Mouse (Mus musculus): ENCODE data around the gene Sox2. TPM values are rescaled to one million over a fixed set of nuclear protein-coding genes. Genes with fewer than 3 reads are reported as not detected.

Sox2 gene
- polyA plus RNA-seq, 2 experiments = 0.21 to 1.3 TPM

DNA sequence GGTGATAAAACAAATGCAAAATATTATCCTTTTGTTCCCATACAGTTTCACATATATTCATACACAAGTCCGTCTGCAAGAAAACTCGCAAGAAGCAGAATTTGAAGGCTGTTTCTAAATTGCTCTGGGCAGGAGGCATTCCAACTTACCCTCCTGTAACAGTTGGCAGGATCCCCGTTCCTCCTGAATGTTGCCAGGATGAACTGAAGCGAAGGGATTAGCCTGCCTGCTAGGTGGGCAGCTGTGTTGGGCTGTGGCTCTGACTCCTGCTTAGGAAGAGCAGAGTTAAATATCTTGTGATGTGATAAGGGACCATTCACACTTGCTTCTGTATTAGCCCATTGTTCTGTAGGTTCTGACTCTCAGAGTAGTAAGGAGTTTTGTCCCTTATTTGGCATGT, 30.1 kb upstream of the Sox2 start:
- ATAC-seq (ENCODE audit: low FRiP score, low read depth) (no peak), DNase-seq (ENCODE audit: low spot score) (no peak)
- Histone ChIP-seq H3K36me3 (ENCODE audit: control insufficient read depth, insufficient read depth, low read length) (no peaks in the 10 kb centered on the region), H3K27me3 (ENCODE audit: control insufficient read depth, insufficient read depth, low read length) (no peaks in the 10 kb centered on the region), H3K9me3 (ENCODE audit: control insufficient read depth, low read length) (no peaks in the 10 kb centered on the region), H3K4me2 (replicated peaks; ENCODE audit: low read depth, low read length, severe bottlenecking) (no peak overlapping the region), H3K4me3 (replicated peaks; ENCODE audit: low read length) (no peak overlapping the region), H3K27ac (replicated peaks; ENCODE audit: low read depth, low read length) (no peak overlapping the region), H3K4me1 (ENCODE audit: control insufficient read depth, insufficient read depth, low read length) (no peaks in the 10 kb centered on the region), H3K9ac (ENCODE audit: low read depth, low read length, severe bottlenecking) (no peak overlapping the region)
- 68% methylated on average over 4 of the region's 4 CpGs for WGBS
- no peak for TF ChIP-seq POLR2A (IDR thresholded peaks at IDR 0.05; ENCODE audit: borderline replicate concordance, extremely low read depth, insufficient read depth, insufficient read length)

DNA sequence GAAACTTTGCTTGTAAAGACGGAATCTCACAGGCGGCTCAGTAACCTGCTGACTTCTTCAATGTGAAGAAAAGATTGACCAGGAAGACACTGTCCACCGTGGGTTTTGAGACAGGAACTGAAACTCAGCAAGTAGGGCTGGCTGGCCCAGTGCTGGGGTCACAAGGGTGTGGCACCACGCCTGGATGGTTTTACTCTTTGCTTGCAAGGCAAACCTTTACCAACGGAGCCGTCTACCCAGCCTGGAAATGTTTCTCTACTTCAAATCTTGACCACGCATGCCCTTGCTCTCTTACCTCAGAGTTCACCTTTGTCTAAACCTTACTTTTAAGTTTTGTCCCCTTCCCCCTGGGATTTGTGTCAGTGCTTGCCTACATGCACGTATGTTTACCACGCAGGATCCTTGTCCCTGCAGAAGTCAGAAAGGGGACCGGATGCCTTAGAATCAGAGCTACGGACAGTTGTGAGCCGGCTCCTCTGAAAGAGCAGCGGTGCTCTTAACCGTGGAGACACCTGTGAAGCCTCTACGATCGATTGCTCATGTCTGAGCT, 25.4 kb upstream of the Sox2 start:
- Histone ChIP-seq H3K9ac (ENCODE audit: low read depth, low read length, severe bottlenecking) (no peak overlapping the region), H3K27me3 (ENCODE audit: control insufficient read depth, insufficient read depth, low read length) (no peaks in the 10 kb centered on the region), H3K36me3 (ENCODE audit: control insufficient read depth, insufficient read depth, low read length) (no peaks in the 10 kb centered on the region), H3K4me1 (ENCODE audit: control insufficient read depth, insufficient read depth, low read length) (no peaks in the 10 kb centered on the region), H3K4me3 (replicated peaks; ENCODE audit: low read length) (no peak overlapping the region), H3K4me2 (replicated peaks; ENCODE audit: low read depth, low read length, severe bottlenecking) (no peak overlapping the region), H3K9me3 (ENCODE audit: control insufficient read depth, low read length) (no peaks in the 10 kb centered on the region), H3K27ac (replicated peaks; ENCODE audit: low read depth, low read length) (no peak overlapping the region)
- DNase-seq (ENCODE audit: low spot score) = no peak
- no peak for ATAC-seq (ENCODE audit: low FRiP score, low read depth)
- TF ChIP-seq POLR2A (IDR thresholded peaks at IDR 0.05; ENCODE audit: borderline replicate concordance, extremely low read depth, insufficient read depth, insufficient read length) = no peak
- WGBS = 88% methylated on average over 16 of the region's 16 CpGs

DNA sequence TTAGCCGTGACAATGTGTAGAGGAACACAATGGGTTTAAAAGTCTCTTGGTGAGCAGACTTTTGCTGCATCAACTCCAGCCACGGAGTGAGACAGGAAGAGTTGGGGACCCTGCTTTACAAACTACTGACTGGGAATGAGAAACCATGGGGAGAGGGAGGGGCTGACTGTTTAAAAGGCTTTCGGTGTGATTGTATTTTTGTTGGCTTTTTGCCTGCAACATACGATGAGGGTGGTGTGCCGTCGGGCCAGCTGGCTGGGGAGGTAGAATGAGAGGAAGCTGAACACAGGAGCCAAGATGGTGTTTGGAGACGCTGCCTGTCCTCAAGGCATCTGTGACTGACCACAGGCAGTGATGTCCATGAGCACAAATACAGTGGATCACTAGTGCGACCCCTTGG, 23.7 kb upstream of the Sox2 start:
- no peaks in the 10 kb centered on the region for H3K36me3 ChIP-seq (ENCODE audit: control insufficient read depth, insufficient read depth, low read length)
- 51% methylated on average over 8 of the region's 8 CpGs for WGBS
- H3K4me1 ChIP-seq (ENCODE audit: control insufficient read depth, insufficient read depth, low read length) = no peaks in the 10 kb centered on the region
- ATAC-seq (ENCODE audit: low FRiP score, low read depth) (no peak), DNase-seq (ENCODE audit: low spot score) (no peak)
- H3K27ac ChIP-seq (replicated peaks; ENCODE audit: low read depth, low read length) = no peak overlapping the region
- no peak for TF ChIP-seq POLR2A (IDR thresholded peaks at IDR 0.05; ENCODE audit: borderline replicate concordance, extremely low read depth, insufficient read depth, insufficient read length)
- H3K27me3 ChIP-seq (ENCODE audit: control insufficient read depth, insufficient read depth, low read length) = no peaks in the 10 kb centered on the region
- no peak overlapping the region for H3K4me2 ChIP-seq (replicated peaks; ENCODE audit: low read depth, low read length, severe bottlenecking)
- no peak overlapping the region for H3K9ac ChIP-seq (ENCODE audit: low read depth, low read length, severe bottlenecking)
- H3K9me3 ChIP-seq (ENCODE audit: control insufficient read depth, low read length) = no peaks in the 10 kb centered on the region
- H3K4me3 ChIP-seq (replicated peaks; ENCODE audit: low read length) = no peak overlapping the region

DNA sequence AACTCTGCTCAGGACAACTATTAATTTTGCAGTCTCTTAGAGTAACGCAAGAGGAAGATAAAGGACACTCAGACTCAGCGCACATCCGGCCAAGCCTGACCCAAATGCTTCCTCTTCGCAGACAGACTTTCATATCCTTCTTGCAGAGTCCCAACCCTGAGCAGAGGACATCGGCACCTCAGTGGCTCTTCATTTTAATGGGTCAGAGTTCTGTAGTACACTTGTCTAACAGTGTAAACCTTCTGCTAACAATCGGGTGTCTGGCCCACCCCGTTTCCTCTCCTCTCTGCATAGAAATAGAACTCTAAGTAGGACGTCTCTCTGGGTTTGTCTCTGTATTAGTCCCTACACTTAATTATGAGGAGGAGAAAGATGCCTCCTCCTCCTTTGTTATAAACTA, 20.2 kb upstream of the Sox2 start:
- no peak overlapping the region for H3K9ac ChIP-seq (ENCODE audit: low read depth, low read length, severe bottlenecking)
- WGBS = 77% methylated on average over 8 of the region's 8 CpGs
- ATAC-seq (ENCODE audit: low FRiP score, low read depth) (no peak), DNase-seq (ENCODE audit: low spot score) (no peak)
- H3K27ac ChIP-seq (replicated peaks; ENCODE audit: low read depth, low read length) = no peak overlapping the region
- no peak overlapping the region for H3K4me3 ChIP-seq (replicated peaks; ENCODE audit: low read length)
- H3K4me1 ChIP-seq (ENCODE audit: control insufficient read depth, insufficient read depth, low read length) = no peaks in the 10 kb centered on the region
- H3K27me3 ChIP-seq (ENCODE audit: control insufficient read depth, insufficient read depth, low read length) = peaks cover 8% of the 10 kb centered on the region; the same call in 1 of the 2 replicates
- no peaks in the 10 kb centered on the region for H3K36me3 ChIP-seq (ENCODE audit: control insufficient read depth, insufficient read depth, low read length)
- H3K9me3 ChIP-seq (ENCODE audit: control insufficient read depth, low read length) = no peaks in the 10 kb centered on the region
- H3K4me2 ChIP-seq (replicated peaks; ENCODE audit: low read depth, low read length, severe bottlenecking) = no peak overlapping the region
- no peak for TF ChIP-seq POLR2A (IDR thresholded peaks at IDR 0.05; ENCODE audit: borderline replicate concordance, extremely low read depth, insufficient read depth, insufficient read length)

DNA sequence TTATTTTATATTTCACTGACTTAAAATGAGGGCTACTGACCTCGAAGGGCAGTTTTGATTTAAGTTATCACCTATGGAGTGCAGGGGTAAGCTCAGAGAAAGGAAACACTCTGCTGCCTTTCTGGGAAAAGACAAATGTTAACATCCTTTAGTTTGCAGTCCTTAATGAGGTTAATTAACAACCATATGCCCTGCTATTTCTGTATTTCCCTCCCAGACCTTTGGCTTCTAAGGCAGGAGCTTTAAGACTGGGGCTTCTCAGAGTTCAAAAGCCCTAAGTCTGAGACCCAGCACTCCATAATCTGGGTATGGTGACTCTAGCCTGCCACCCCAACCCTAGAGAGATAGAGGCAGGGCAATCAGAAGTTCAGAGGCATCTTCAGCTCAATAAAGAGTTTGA, 19.5 kb upstream of the Sox2 start:
- no peak overlapping the region for H3K27ac ChIP-seq (replicated peaks; ENCODE audit: low read depth, low read length)
- H3K27me3 ChIP-seq (ENCODE audit: control insufficient read depth, insufficient read depth, low read length) = peaks cover 8% of the 10 kb centered on the region; the same call in 1 of the 2 replicates
- 43% methylated on average over 1 of the region's 1 CpGs for WGBS

DNA sequence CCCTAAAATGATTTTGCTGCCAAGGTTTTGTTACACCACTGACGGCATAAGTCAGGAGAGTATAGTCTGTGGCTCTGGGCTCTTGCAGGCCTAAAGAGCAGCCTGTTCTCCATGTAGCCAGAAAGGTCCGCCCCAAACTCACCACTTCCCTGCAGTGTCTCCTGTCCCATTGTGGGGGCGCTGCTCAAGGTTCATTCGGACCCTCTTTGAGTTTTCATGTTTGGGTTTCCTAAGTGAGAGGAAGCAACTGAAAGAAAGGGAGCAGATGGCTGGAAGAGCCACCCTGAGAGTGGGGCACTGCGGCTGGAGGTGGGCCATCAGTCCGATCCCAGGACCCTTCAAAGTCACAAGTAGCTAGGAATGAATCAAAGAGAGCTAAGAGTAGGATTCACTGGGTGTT, 13.2 kb upstream of the Sox2 start:
- no peak overlapping the region for H3K27ac ChIP-seq (replicated peaks; ENCODE audit: low read depth, low read length)
- no peak for TF ChIP-seq POLR2A (IDR thresholded peaks at IDR 0.05; ENCODE audit: borderline replicate concordance, extremely low read depth, insufficient read depth, insufficient read length)
- H3K4me2 ChIP-seq (replicated peaks; ENCODE audit: low read depth, low read length, severe bottlenecking) = no peak overlapping the region
- WGBS = 52% methylated on average over 6 of the region's 6 CpGs
- H3K36me3 ChIP-seq (ENCODE audit: control insufficient read depth, insufficient read depth, low read length) = no peaks in the 10 kb centered on the region
- H3K27me3 ChIP-seq (ENCODE audit: control insufficient read depth, insufficient read depth, low read length) = peaks cover 63% of the 10 kb centered on the region
- ATAC-seq (ENCODE audit: low FRiP score, low read depth) (no peak), DNase-seq (ENCODE audit: low spot score) (no peak)
- H3K9me3 ChIP-seq (ENCODE audit: control insufficient read depth, low read length) = no peaks in the 10 kb centered on the region
- no peaks in the 10 kb centered on the region for H3K4me1 ChIP-seq (ENCODE audit: control insufficient read depth, insufficient read depth, low read length)
- no peak overlapping the region for H3K4me3 ChIP-seq (replicated peaks; ENCODE audit: low read length)
- no peak overlapping the region for H3K9ac ChIP-seq (ENCODE audit: low read depth, low read length, severe bottlenecking)

More for the DNA sequence above, 19.5 kb upstream of the Sox2 start:
- H3K9me3 ChIP-seq (ENCODE audit: control insufficient read depth, low read length) = no peaks in the 10 kb centered on the region
- no peak overlapping the region for H3K4me3 ChIP-seq (replicated peaks; ENCODE audit: low read length)
- TF ChIP-seq POLR2A (IDR thresholded peaks at IDR 0.05; ENCODE audit: borderline replicate concordance, extremely low read depth, insufficient read depth, insufficient read length) = no peak
- ATAC-seq (ENCODE audit: low FRiP score, low read depth) (no peak), DNase-seq (ENCODE audit: low spot score) (no peak)
- no peaks in the 10 kb centered on the region for H3K36me3 ChIP-seq (ENCODE audit: control insufficient read depth, insufficient read depth, low read length)
- no peak overlapping the region for H3K9ac ChIP-seq (ENCODE audit: low read depth, low read length, severe bottlenecking)
- H3K4me1 ChIP-seq (ENCODE audit: control insufficient read depth, insufficient read depth, low read length) = no peaks in the 10 kb centered on the region
- no peak overlapping the region for H3K4me2 ChIP-seq (replicated peaks; ENCODE audit: low read depth, low read length, severe bottlenecking)
